Mouse (Mus musculus) lung, postnatal 14 days (tissue): ENCODE measurements at regions not wholly inside any gene's neighbourhood (a gene's known extent, or its start where the extent isn't known, plus 50 kb on each side); places are given as distances from the start of the nearest gene placed in this dataset.

Source experiments
- DNase-seq: peaks from one replicate; pipeline ENCODE4 v3.0.0; 2021

GRCm38 (mm10) chr16:85347621-85348020, 174.1 kb upstream of the App start:
- no peak for DNase-seq

- DNase-seq: no peak
These were observed 163.0 kb upstream of the App start for GRCm38 (mm10) chr16:85336495-85337119.

GRCm38 (mm10) chr16:85333543-85333942, 160.0 kb upstream of the App start:
- DNase-seq: peak; percentile 2

GRCm38 (mm10) chr16:85312018-85312417, 138.5 kb upstream of the App start:
- DNase-seq: no peak

GRCm38 (mm10) chr16:85309493-85309892, 135.9 kb upstream of the App start:
- no peak for DNase-seq

GRCm38 (mm10) chr16:85308429-85308828, 134.9 kb upstream of the App start:
- DNase-seq: no peak

- DNase-seq: no peak
These were observed 134.4 kb upstream of the App start for GRCm38 (mm10) chr16:85307940-85308339.

GRCm38 (mm10) chr16:85300092-85300853, 126.7 kb upstream of the App start:
- no peak for DNase-seq

- no peak for DNase-seq
These were observed 125.0 kb upstream of the App start for GRCm38 (mm10) chr16:85298559-85298958.

- no peak for DNase-seq
These were observed 117.7 kb upstream of the App start for GRCm38 (mm10) chr16:85290986-85291952.

GRCm38 (mm10) chr16:85277862-85278261, 104.3 kb upstream of the App start:
- DNase-seq: no peak

- no peak for DNase-seq
These were observed 96.1 kb upstream of the App start for GRCm38 (mm10) chr16:85269681-85270080.

- DNase-seq: no peak
These were observed 86.3 kb upstream of the App start for GRCm38 (mm10) chr16:85259838-85260237.

- no peak for DNase-seq
These were observed 73.7 kb upstream of the App start for GRCm38 (mm10) chr16:85247301-85247700.

GRCm38 (mm10) chr16:85233037-85233436, 59.5 kb upstream of the App start:
- DNase-seq: no peak

GRCm38 (mm10) chr16:85231908-85232467, 58.4 kb upstream of the App start:
- DNase-seq: no peak

GRCm38 (mm10) chr16:85231330-85231729, 57.8 kb upstream of the App start:
- DNase-seq: no peak

GRCm38 (mm10) chr16:85224325-85224724, 50.8 kb upstream of the App start:
- no peak for DNase-seq
